Mouse (Mus musculus): ENCODE results near the gene Gna13. TPM values are rescaled to one million over a fixed set of nuclear protein-coding genes. Genes with fewer than 3 reads are reported as not detected.
A peak's percentile ranks its signal among the peaks of the same experiment; 100 is the strongest.
"Not testable (repeated sequence)": the region's sequence is repeated elsewhere in the genome, so short reads cannot be mapped to it uniquely, and the experiment has no call there.

Gene Gna13
- polyA plus RNA-seq, 1 experiment from 2014 or later, result 20.7 TPM

DNA sequence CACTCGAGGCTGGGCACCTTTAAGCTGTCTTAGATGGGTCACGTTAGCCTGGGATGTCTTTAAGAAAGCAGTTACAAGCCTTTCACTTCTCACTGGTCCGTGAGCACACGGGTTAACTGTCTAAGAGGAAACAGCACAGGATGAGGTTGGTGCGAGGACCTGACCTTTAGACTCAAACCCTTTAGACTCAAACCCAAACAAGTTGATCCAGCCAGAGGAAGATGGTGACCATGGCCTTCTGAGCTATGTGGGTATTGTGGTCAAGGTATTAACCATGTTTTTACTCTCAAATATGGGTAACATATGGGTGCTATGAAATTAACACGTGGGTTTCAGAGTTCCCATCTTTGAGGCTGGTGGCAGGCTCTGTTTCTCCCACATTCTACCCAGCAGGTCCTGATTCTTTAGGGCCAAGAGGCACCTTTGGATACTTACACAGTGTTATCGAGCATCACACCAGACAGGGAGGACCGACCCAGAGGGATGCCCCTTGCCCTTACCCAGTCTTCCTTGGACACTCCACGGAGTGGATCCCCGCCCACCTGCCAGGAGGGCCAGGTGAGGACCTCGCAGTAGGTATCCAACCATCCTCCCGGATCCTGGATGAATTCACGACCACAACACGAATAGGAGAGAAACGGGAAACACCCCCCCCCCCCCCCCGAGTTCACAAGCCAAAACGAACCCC, 31.8 kb upstream of the Gna13 start:
- peak overlapping the region; percentile 54 for H3K4me3 ChIP-seq (ENCODE audit: low read length)
- peak overlapping the region; percentile 75 for H3K4me2 ChIP-seq (ENCODE audit: low read depth, low read length)
- H3K36me3 ChIP-seq (ENCODE audit: control insufficient read depth, insufficient read depth), result no peaks in the 10 kb centered on the region
- peaks cover 8% of the 10 kb centered on the region for H3K4me1 ChIP-seq (ENCODE audit: control insufficient read depth, insufficient read depth, low read length)
- no peak overlapping the region for H3K27ac ChIP-seq (ENCODE audit: low read length)
- ATAC-seq (replicated peaks; ENCODE audit: extremely low read depth, insufficient read depth, low FRiP score), result peak; percentile 46; the same call in 1 of the 2 replicates
- WGBS, result 32% methylated on average over 16 of the region's 17 CpGs
- no peak overlapping the region for H3K9ac ChIP-seq (ENCODE audit: low read length)
- no peaks in the 10 kb centered on the region for H3K27me3 ChIP-seq (ENCODE audit: control insufficient read depth, insufficient read depth, low read length)
- H3K9me3 ChIP-seq (replicated peaks; ENCODE audit: control insufficient read depth, low read length), result no peaks in the 10 kb centered on the region

- H3K4me3 ChIP-seq (ENCODE audit: low read length), result peak overlapping the region; percentile 54
- H3K27ac ChIP-seq (ENCODE audit: low read length), result 0 out of 2 replicates have a peak overlapping the region, but pooled peaks have one; percentile 17
- peaks cover 8% of the 10 kb centered on the region for H3K4me1 ChIP-seq (ENCODE audit: control insufficient read depth, insufficient read depth, low read length)
- peak; percentile 93 for ATAC-seq (replicated peaks; ENCODE audit: extremely low read depth, insufficient read depth, low FRiP score)
- 5% methylated on average over 6 of the region's 6 CpGs for WGBS
- H3K9ac ChIP-seq (ENCODE audit: low read length), result peak overlapping the region; percentile 70
- no peaks in the 10 kb centered on the region for H3K36me3 ChIP-seq (ENCODE audit: control insufficient read depth, insufficient read depth)
- H3K9me3 ChIP-seq (replicated peaks; ENCODE audit: control insufficient read depth, low read length), result no peaks in the 10 kb centered on the region
- no peaks in the 10 kb centered on the region for H3K27me3 ChIP-seq (ENCODE audit: control insufficient read depth, insufficient read depth, low read length)
- H3K4me2 ChIP-seq (ENCODE audit: low read depth, low read length), result peak overlapping the region; percentile 75
Measured at GRCm38 (mm10) chr11:109331424-109331824, 31.2 kb upstream of the Gna13 start.

DNA sequence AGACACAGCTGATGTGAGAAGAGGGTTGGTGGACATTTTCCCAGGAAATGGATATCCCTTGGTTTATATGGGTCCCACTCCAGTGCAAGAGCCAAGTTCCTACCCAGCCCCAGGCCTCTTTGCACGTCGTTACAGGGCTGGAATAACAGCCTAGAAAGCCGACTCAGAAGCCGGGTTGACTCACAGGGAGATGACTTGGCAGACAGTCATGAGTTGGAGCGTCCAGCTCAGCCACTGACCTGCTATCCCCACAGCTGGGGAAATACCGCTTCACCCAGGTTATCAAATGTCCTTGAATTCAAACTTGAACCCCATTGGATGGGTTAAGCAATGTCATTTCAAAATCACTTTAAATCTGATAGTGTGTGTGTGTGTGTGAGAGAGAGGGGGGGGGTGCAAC, 29.9 kb upstream of the Gna13 start:
- H3K27ac ChIP-seq (ENCODE audit: low read length), result no peak overlapping the region
- H3K9ac ChIP-seq (ENCODE audit: low read length), result no peak overlapping the region
- WGBS, result 47% methylated on average over 6 of the region's 6 CpGs
- peaks cover 8% of the 10 kb centered on the region for H3K4me1 ChIP-seq (ENCODE audit: control insufficient read depth, insufficient read depth, low read length)
- no peak overlapping the region for H3K4me3 ChIP-seq (ENCODE audit: low read length)
- no peaks in the 10 kb centered on the region for H3K27me3 ChIP-seq (ENCODE audit: control insufficient read depth, insufficient read depth, low read length)
- H3K9me3 ChIP-seq (replicated peaks; ENCODE audit: control insufficient read depth, low read length), result no peaks in the 10 kb centered on the region
- H3K36me3 ChIP-seq (ENCODE audit: control insufficient read depth, insufficient read depth), result no peaks in the 10 kb centered on the region
- ATAC-seq (replicated peaks; ENCODE audit: extremely low read depth, insufficient read depth, low FRiP score), result no peak
- H3K4me2 ChIP-seq (ENCODE audit: low read depth, low read length), result no peak overlapping the region

DNA sequence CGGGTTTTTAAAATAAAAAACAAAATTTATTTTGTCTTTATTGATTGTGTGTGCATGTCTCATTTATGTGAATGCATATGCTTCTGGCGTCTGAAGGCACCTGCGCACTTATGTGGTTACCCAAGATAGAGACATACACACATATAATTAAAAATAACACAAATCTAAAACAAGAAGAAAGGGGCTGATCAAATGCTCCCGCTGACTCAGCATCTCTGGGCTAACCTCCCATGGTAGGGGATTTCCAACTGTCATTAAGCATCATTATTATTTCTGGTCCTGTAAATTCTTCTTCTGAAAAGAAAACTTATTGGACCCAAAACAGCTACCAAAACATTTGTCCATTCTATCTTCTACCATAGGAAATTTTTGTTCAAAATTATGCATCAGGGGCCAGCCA, 27.9 kb upstream of the Gna13 start:
- Histone ChIP-seq H3K9ac (ENCODE audit: low read length) (no peak overlapping the region), H3K9me3 (replicated peaks; ENCODE audit: control insufficient read depth, low read length) (no peaks in the 10 kb centered on the region), H3K27me3 (ENCODE audit: control insufficient read depth, insufficient read depth, low read length) (no peaks in the 10 kb centered on the region), H3K27ac (ENCODE audit: low read length) (no peak overlapping the region), H3K4me1 (ENCODE audit: control insufficient read depth, insufficient read depth, low read length) (peaks cover 8% of the 10 kb centered on the region), H3K4me3 (ENCODE audit: low read length) (no peak overlapping the region), H3K4me2 (ENCODE audit: low read depth, low read length) (no peak overlapping the region), H3K36me3 (ENCODE audit: control insufficient read depth, insufficient read depth) (no peaks in the 10 kb centered on the region)
- 84% methylated on average over 4 of the region's 4 CpGs for WGBS
- no peak for ATAC-seq (replicated peaks; ENCODE audit: extremely low read depth, insufficient read depth, low FRiP score)

GRCm38 (mm10) chr11:109335890-109336289, 26.7 kb upstream of the Gna13 start:
- Histone ChIP-seq H3K36me3 (ENCODE audit: control insufficient read depth, insufficient read depth) (no peaks in the 10 kb centered on the region), H3K27me3 (ENCODE audit: control insufficient read depth, insufficient read depth, low read length) (no peaks in the 10 kb centered on the region), H3K9me3 (replicated peaks; ENCODE audit: control insufficient read depth, low read length) (no peaks in the 10 kb centered on the region), H3K4me2 (ENCODE audit: low read depth, low read length) (no peak overlapping the region), H3K4me1 (ENCODE audit: control insufficient read depth, insufficient read depth, low read length) (peaks cover 8% of the 10 kb centered on the region), H3K9ac (ENCODE audit: low read length) (no peak overlapping the region), H3K27ac (ENCODE audit: low read length) (no peak overlapping the region), H3K4me3 (ENCODE audit: low read length) (no peak overlapping the region)
- ATAC-seq (replicated peaks; ENCODE audit: extremely low read depth, insufficient read depth, low FRiP score), result no peak
- WGBS, result 49% methylated on average over 6 of the region's 6 CpGs

GRCm38 (mm10) chr11:109339155-109339938, 23.3 kb upstream of the Gna13 start:
- no peaks in the 10 kb centered on the region for H3K36me3 ChIP-seq (ENCODE audit: control insufficient read depth, insufficient read depth)
- WGBS, result 88% methylated on average over 8 of the region's 8 CpGs
- no peak overlapping the region for H3K9ac ChIP-seq (ENCODE audit: low read length)
- no peak overlapping the region for H3K27ac ChIP-seq (ENCODE audit: low read length)
- H3K4me1 ChIP-seq (ENCODE audit: control insufficient read depth, insufficient read depth, low read length), result peaks cover 13% of the 10 kb centered on the region
- no peak for ATAC-seq (replicated peaks; ENCODE audit: extremely low read depth, insufficient read depth, low FRiP score)
- H3K4me3 ChIP-seq (ENCODE audit: low read length), result no peak overlapping the region
- no peaks in the 10 kb centered on the region for H3K9me3 ChIP-seq (replicated peaks; ENCODE audit: control insufficient read depth, low read length)
- H3K4me2 ChIP-seq (ENCODE audit: low read depth, low read length), result no peak overlapping the region
- no peaks in the 10 kb centered on the region for H3K27me3 ChIP-seq (ENCODE audit: control insufficient read depth, insufficient read depth, low read length)

DNA sequence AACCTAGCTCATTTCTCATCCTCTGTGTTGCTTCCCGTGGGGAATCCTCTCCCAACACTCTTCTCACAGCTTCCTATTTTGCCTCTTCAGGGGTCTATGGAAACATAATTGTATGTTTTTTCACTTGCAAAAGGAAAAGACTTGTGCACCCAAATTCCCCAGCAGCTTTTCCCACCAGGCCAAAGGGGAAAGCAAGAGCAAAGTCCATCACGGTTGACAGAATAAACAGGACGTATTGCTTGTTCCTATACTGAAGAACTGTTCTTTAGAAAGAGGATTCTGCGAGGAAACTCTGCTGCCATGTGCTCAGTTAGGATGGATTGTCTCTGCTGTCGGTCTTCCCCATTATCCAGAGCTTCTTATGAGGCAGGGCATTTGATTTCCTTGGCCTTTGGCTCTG, 22.1 kb upstream of the Gna13 start:
- ATAC-seq (replicated peaks; ENCODE audit: extremely low read depth, insufficient read depth, low FRiP score), result no peak
- H3K4me1 ChIP-seq (ENCODE audit: control insufficient read depth, insufficient read depth, low read length), result peaks cover 17% of the 10 kb centered on the region
- H3K36me3 ChIP-seq (ENCODE audit: control insufficient read depth, insufficient read depth), result no peaks in the 10 kb centered on the region
- no peak overlapping the region for H3K9ac ChIP-seq (ENCODE audit: low read length)
- no peaks in the 10 kb centered on the region for H3K9me3 ChIP-seq (replicated peaks; ENCODE audit: control insufficient read depth, low read length)
- no peak overlapping the region for H3K4me3 ChIP-seq (ENCODE audit: low read length)
- H3K27ac ChIP-seq (ENCODE audit: low read length), result no peak overlapping the region
- no peak overlapping the region for H3K4me2 ChIP-seq (ENCODE audit: low read depth, low read length)
- H3K27me3 ChIP-seq (ENCODE audit: control insufficient read depth, insufficient read depth, low read length), result no peaks in the 10 kb centered on the region
- WGBS, result 70% methylated on average over 5 of the region's 5 CpGs

- H3K27ac ChIP-seq (ENCODE audit: low read length); ATAC-seq (replicated peaks; ENCODE audit: extremely low read depth, insufficient read depth, low FRiP score); H3K4me2 ChIP-seq (ENCODE audit: low read depth, low read length); H3K4me3 ChIP-seq (ENCODE audit: low read length); H3K27me3 ChIP-seq (ENCODE audit: control insufficient read depth, insufficient read depth, low read length); H3K9ac ChIP-seq (ENCODE audit: low read length); H3K36me3 ChIP-seq (ENCODE audit: control insufficient read depth, insufficient read depth); H3K9me3 ChIP-seq (replicated peaks; ENCODE audit: control insufficient read depth, low read length): not testable (repeated sequence)
- WGBS, result 81% methylated on average over 3 of the region's 4 CpGs
- H3K4me1 ChIP-seq (ENCODE audit: control insufficient read depth, insufficient read depth, low read length), result peaks cover 31% of the 10 kb centered on the region
Measured at GRCm38 (mm10) chr11:109342666-109343065, 20.0 kb upstream of the Gna13 start.

- Histone ChIP-seq H3K36me3 (ENCODE audit: control insufficient read depth, insufficient read depth) (no peaks in the 10 kb centered on the region), H3K9ac (ENCODE audit: low read length) (peak overlapping the region; percentile 51; the same call in 1 of the 2 replicates), H3K4me2 (ENCODE audit: low read depth, low read length) (peak overlapping the region; percentile 43), H3K27me3 (ENCODE audit: control insufficient read depth, insufficient read depth, low read length) (no peaks in the 10 kb centered on the region), H3K4me1 (ENCODE audit: control insufficient read depth, insufficient read depth, low read length) (peaks cover 40% of the 10 kb centered on the region), H3K27ac (ENCODE audit: low read length) (peak overlapping the region; percentile 50), H3K9me3 (replicated peaks; ENCODE audit: control insufficient read depth, low read length) (no peaks in the 10 kb centered on the region), H3K4me3 (ENCODE audit: low read length) (no peak overlapping the region)
- 28% methylated on average over 7 of the region's 7 CpGs for WGBS
- no peak for ATAC-seq (replicated peaks; ENCODE audit: extremely low read depth, insufficient read depth, low FRiP score)
Measured at GRCm38 (mm10) chr11:109343558-109343957, 19.1 kb upstream of the Gna13 start.
